Mouse (Mus musculus) kidney, postnatal 10 days (tissue): ENCODE data around the gene Enkur.
A peak's percentile ranks its signal among the peaks of the same experiment; 100 is the strongest.

Source experiments
- DNase-seq: peaks from one replicate; pipeline ENCODE4 v3.0.0; 2021; ENCODE audit warnings: mixed read lengths

Gene Enkur

GRCm38 (mm10) chr2:21187576-21187975 is 17.6 kb downstream of the Enkur start:
- peak; percentile 83 for DNase-seq

- peak; percentile 8 for DNase-seq
Measured at GRCm38 (mm10) chr2:21182811-21183210, 22.4 kb downstream of the Enkur start.

DNA sequence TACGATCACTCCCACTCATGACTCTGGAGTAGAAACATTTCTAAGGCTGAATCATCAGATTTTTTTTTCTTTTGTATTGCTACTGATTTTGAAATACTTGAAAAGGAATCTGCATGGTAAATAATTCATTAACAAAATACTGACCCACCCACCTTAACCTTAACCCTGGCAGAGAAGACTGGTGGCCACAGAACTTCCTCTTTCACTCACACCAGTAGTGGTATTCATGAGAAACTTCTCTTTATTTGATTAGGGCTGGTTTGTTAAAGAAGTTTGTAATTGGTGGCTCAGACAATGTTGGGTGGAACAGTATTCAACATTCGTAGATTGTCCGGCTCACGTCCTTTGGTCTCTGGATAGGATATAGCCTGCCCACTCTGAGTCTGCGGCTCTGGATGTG is 26.0 kb downstream of the Enkur start:
- DNase-seq, result no peak

GRCm38 (mm10) chr2:21172797-21173196 is 32.4 kb downstream of the Enkur start:
- no peak for DNase-seq

- no peak for DNase-seq
Measured at GRCm38 (mm10) chr2:21167916-21168315, 37.2 kb downstream of the Enkur start.

GRCm38 (mm10) chr2:21164296-21164695 is 40.9 kb downstream of the Enkur start:
- DNase-seq, result no peak

GRCm38 (mm10) chr2:21153469-21153868 is 51.7 kb downstream of the Enkur start:
- no peak for DNase-seq

GRCm38 (mm10) chr2:21147169-21147568 is 58.0 kb downstream of the Enkur start:
- peak; percentile 49 for DNase-seq

GRCm38 (mm10) chr2:21146486-21146885 is 58.7 kb downstream of the Enkur start:
- no peak for DNase-seq

DNA sequence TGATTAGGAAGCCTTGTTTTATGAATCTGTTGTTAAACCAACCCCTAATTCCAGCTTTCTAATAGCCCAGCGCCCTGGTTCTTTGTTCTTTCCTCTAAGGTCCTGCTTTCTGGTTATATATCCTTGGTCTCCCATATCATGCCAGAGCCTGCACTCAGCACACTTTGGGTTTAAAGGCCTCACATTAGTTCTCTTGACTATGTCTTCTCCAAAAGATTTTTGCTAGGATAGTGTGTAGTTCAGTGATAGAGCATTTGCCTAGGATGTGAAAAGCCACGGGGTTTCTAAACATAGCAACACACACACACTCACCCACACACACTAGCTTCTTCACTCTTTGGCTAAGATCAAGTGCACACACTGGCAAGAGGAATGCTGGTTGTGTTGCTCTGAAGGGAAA is 62.5 kb downstream of the Enkur start:
- DNase-seq, result peak; percentile 6

DNA sequence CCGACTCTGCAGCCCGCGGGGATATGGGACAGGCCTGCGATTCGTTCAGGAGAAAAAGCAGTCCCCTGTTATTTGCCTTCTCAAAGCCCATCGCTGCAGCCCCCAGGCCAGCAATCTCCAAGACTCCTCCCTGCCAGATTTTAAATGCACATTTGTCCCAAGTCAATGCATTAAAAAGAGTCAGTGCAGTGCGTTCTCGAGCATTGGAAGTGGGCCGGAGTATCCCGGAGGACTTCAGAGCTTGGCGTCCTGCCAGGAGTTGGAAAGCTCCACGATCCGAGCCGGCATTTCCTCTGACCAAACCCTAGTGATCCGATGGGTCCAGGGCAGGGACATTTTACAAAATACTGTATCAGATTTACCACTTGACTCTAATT is 63.0 kb downstream of the Enkur start:
- peak; percentile 89 for DNase-seq

GRCm38 (mm10) chr2:21141520-21142203 is 63.5 kb downstream of the Enkur start:
- peak; percentile 59 for DNase-seq

- DNase-seq, result no peak
Measured at GRCm38 (mm10) chr2:21141189-21141519, 64.0 kb downstream of the Enkur start.
